Mouse (Mus musculus) ES-Bruce4 (cell line): ENCODE results near the gene Armc6. TPM values are rescaled to one million over a fixed set of nuclear protein-coding genes. Genes with fewer than 3 reads are reported as not detected.

Experiments
- H3K27ac ChIP-seq: 2 replicates; pipeline ENCODE4 v1.5.1; 2012; ENCODE audit warnings: low read length, inconsistent platforms; ENCODE audit not compliant: insufficient read depth
- H3K27me3 ChIP-seq: 2 replicates; pipeline ENCODE4 v1.6.1; 2012; ENCODE audit warnings: mild to moderate bottlenecking, low read length, inconsistent platforms; ENCODE audit not compliant: control insufficient read depth, poor library complexity, insufficient read depth, severe bottlenecking
- H3K36me3 ChIP-seq: 2 replicates; pipeline ENCODE4 v1.6.1; 2012; ENCODE audit warnings: inconsistent platforms, mild to moderate bottlenecking, low read length, moderate library complexity; ENCODE audit not compliant: control insufficient read depth, poor library complexity, insufficient read depth, severe bottlenecking
- H3K4me1 ChIP-seq: one replicate; pipeline ENCODE4 v1.8.1; 2011; ENCODE audit warnings: low read length; ENCODE audit not compliant: control insufficient read depth, insufficient read depth
- H3K4me3 ChIP-seq: 2 replicates; pipeline ENCODE4 v1.5.1; 2011; ENCODE audit warnings: low read depth, mild to moderate bottlenecking, low read length
- H3K9ac ChIP-seq: 2 replicates; pipeline ENCODE4 v1.6.1; 2012; ENCODE audit warnings: low read depth, mild to moderate bottlenecking, inconsistent platforms; ENCODE audit not compliant: poor library complexity, severe bottlenecking
- H3K9me3 ChIP-seq: replicated peaks from 2 replicates; pipeline ENCODE4 v1.6.1; 2012; ENCODE audit warnings: mild to moderate bottlenecking, low read length, inconsistent platforms; ENCODE audit not compliant: control insufficient read depth, poor library complexity, insufficient read depth, severe bottlenecking
- CTCF ChIP-seq: IDR thresholded peaks from one replicate; pipeline ENCODE4 v1.8.1; 2011; ENCODE audit warnings: low read depth, low read length
- EP300 ChIP-seq: IDR thresholded peaks from 2 replicates; pipeline ENCODE4 v1.6.1; 2011; ENCODE audit warnings: low read depth, low read length; ENCODE audit not compliant: insufficient read depth
- POLR2A ChIP-seq: IDR thresholded peaks from one replicate; pipeline ENCODE4 v1.8.1; 2011; ENCODE audit warnings: low read length; ENCODE audit not compliant: insufficient read depth
- polyA plus RNA-seq: library from polyadenylated mRNA; stranded (reverse); fragments of >200 nt; gene quantifications from 2 replicates; pipeline ENCODE4 v1.2.4, GENCODE M21; 2011; ENCODE audit warnings: low read depth; ENCODE audit not compliant: missing spikeins, insufficient read depth, insufficient read length

The Armc6 gene
- polyA plus RNA-seq, 1 experiment: 5.7 TPM

DNA sequence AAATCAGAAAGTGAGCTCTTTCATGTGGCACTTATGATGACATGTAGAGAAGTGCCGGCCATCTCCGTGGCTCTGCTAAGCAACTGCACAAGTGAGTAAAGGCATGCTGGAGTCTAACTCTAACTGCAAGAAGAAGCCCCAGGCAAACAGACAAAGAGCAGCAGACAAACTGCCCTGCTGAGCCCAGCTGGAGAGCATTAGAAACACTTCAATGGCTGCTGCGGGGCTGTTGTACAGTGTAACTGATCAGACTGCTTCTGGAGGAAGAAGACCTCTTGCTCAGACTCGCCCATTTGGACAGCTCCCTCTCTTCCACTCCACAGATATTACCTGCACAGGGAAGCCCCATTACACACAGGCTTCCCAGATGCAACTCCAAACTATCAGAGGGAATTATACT, 6.3 kb downstream of the Armc6 start:
- TF ChIP-seq EP300: no peak
- no peak for TF ChIP-seq POLR2A
- no peak for TF ChIP-seq CTCF
- no peaks in the 10 kb centered on the region for H3K27me3 ChIP-seq
- H3K4me3 ChIP-seq: no peak overlapping the region
- H3K9ac ChIP-seq: no peak overlapping the region
- no peak overlapping the region for H3K27ac ChIP-seq
- no peaks in the 10 kb centered on the region for H3K9me3 ChIP-seq
- no peaks in the 10 kb centered on the region for H3K4me1 ChIP-seq
- 0 out of 2 replicates have a peak, but pooled peaks cover 3% of the 10 kb centered on the region for H3K36me3 ChIP-seq

DNA sequence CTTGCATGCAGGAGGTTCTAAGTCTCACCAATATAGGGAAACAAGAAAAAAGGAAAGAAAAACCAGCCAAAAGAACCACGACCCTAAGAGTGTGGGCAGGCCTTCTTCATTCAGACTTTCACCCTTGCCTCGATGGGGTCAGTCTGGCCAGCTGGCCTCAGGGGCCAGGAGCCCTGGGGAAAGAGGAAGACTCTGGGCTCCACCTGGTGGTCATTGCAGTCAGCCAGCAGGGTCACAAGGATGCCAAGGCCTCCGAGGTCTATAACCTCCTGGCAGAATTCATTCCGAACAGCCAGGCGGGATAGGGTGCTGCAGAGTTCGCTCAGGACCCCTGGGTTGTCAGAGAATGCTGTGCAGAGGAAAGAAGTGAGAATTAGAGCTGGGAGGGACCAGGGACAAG, 10.9 kb downstream of the Armc6 start:
- H3K4me3 ChIP-seq: no peak overlapping the region
- H3K27me3 ChIP-seq: no peaks in the 10 kb centered on the region
- no peaks in the 10 kb centered on the region for H3K9me3 ChIP-seq
- no peaks in the 10 kb centered on the region for H3K4me1 ChIP-seq
- no peak overlapping the region for H3K9ac ChIP-seq
- H3K36me3 ChIP-seq: no peaks in the 10 kb centered on the region
- peak; percentile 68 for TF ChIP-seq CTCF
- no peak for TF ChIP-seq EP300
- TF ChIP-seq POLR2A: no peak
- H3K27ac ChIP-seq: no peak overlapping the region

DNA sequence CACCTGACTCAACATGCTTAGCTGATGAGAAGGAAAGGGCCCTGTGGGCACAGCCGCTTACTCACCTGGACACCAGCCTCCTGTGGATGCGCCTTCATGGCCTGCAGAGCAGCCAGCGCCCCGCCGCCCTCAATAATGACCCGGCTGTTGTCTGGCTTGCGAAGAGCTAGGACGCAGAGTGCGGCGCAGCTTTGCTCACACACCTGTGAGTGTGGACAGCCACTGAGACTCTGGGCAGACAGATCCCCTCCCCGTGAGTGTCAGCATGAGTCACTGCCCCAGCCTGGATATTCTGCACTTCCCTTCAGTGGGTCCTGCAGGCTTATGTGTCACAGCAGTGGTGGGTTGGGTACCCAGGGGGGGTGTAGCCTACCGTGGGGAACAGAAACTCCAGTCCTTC, 12.2 kb downstream of the Armc6 start:
- H3K27me3 ChIP-seq: no peaks in the 10 kb centered on the region
- no peaks in the 10 kb centered on the region for H3K9me3 ChIP-seq
- no peak overlapping the region for H3K4me3 ChIP-seq
- no peak for TF ChIP-seq CTCF
- TF ChIP-seq POLR2A: no peak
- no peak for TF ChIP-seq EP300
- no peak overlapping the region for H3K27ac ChIP-seq
- H3K36me3 ChIP-seq: no peaks in the 10 kb centered on the region
- H3K9ac ChIP-seq: no peak overlapping the region
- no peaks in the 10 kb centered on the region for H3K4me1 ChIP-seq

DNA sequence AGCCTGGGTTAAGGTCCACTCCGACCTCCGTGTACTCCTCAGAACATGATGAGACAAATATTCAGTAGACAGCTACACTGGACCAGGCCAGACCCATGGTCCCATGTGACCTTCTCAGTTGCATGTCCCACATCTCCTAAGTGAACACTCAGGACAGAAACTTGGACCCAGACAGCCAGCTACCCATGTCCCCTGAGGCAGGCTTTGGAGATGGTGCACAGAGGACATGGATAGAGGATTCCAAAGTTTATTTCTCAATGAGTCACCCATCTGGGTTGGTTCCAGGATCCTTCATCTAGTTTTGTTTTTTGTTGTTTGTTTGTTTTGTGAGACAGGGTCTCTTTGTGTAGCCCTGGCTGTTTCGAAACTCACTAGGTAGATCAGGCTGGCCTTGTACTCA, 13.4 kb downstream of the Armc6 start:
- Histone ChIP-seq H3K9ac (no peak overlapping the region), H3K36me3 (no peaks in the 10 kb centered on the region), H3K4me3 (no peak overlapping the region), H3K27me3 (no peaks in the 10 kb centered on the region), H3K4me1 (no peaks in the 10 kb centered on the region), H3K9me3 (no peaks in the 10 kb centered on the region), H3K27ac (no peak overlapping the region)
- TF ChIP-seq POLR2A (no peak), CTCF (no peak), EP300 (no peak)

DNA sequence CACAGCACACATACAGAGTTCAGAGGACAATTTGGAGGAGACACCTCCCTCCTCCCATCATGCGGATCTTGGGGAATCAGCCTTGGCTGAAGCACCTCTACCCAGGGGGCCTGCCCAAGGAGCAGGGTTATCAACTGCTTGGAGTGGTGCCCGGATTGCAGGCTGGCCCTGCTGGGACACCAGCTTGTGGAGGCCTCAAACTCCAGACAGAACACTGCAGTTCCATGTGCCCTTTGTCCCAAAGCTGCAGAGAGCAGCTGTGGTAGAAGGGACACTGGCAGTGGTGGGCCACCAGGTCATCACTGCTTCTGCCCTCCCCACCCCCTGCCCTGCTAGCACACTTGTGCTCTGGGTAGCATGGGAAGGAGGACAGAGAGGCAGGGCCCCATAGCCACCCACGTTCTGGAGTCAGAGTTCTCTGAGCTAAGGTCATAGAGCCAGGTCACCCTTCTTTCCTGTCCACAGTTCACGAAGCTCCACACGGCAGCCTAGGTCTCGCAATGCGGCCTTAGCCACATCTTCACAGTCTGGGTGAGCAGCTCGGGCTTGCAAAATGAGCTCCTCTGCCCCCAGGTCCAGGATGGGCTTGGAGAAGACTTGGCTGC, 13.9 kb downstream of the Armc6 start:
- H3K4me1 ChIP-seq: no peaks in the 10 kb centered on the region
- no peak overlapping the region for H3K27ac ChIP-seq
- H3K27me3 ChIP-seq: no peaks in the 10 kb centered on the region
- TF ChIP-seq POLR2A: no peak
- H3K9ac ChIP-seq: no peak overlapping the region
- no peaks in the 10 kb centered on the region for H3K9me3 ChIP-seq
- H3K36me3 ChIP-seq: no peaks in the 10 kb centered on the region
- H3K4me3 ChIP-seq: no peak overlapping the region

DNA sequence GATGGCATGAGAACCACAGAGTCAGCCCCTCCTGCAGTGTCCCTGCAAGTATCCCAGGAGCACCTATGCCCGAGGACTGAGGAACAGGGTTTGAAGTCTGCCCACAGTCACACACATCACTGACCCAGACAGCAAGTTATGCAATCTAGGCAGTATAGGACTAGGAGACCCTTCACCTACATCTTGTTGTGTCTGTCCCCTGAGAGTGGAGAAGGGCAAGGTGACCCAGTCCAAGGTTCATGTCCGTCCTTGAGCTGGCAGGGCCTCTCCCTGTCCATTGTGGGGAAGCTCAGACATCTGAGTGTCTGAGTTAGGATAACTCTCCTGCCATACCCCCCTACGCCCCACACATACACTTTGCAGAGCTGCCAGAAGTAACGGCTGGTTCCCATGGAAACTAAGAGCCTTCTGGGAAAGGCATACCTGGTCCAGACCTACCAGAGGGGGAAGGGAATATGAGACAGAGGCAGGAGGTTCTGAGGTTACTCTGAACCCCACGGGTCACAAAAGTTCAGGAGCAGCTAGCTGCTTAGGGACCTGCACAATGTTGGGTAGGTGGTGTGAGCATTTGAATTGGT, 15.1 kb downstream of the Armc6 start:
- no peaks in the 10 kb centered on the region for H3K27me3 ChIP-seq
- no peaks in the 10 kb centered on the region for H3K4me1 ChIP-seq
- H3K4me3 ChIP-seq: no peak overlapping the region
- TF ChIP-seq CTCF (no peak), EP300 (no peak), POLR2A (no peak)
- H3K36me3 ChIP-seq: no peaks in the 10 kb centered on the region
- no peak overlapping the region for H3K27ac ChIP-seq
- H3K9ac ChIP-seq: no peak overlapping the region
- no peaks in the 10 kb centered on the region for H3K9me3 ChIP-seq
